Mouse (Mus musculus) intestine, embryonic 15.5 days (tissue): ENCODE measurements at regions not wholly inside any gene's neighbourhood (a gene's known extent, or its start where the extent isn't known, plus 50 kb on each side); places are given as distances from the start of the nearest gene placed in this dataset.

Experiments used
- ATAC-seq: fragments of 200-750 bp; cut with Nextera tagmentation; 2 replicates; pipeline ENCODE4 v1.8.0; 2017; ENCODE audit warnings: moderate TSS enrichment, moderate library complexity
- H3K27ac ChIP-seq: fragments of 300-500 bp; sonication (generic); 2 replicates; pipeline ENCODE4 v1.5.1; 2015; ENCODE audit warnings: mild to moderate bottlenecking, inconsistent platforms
- H3K27me3 ChIP-seq: fragments of 300-500 bp; sonication (generic); replicated peaks from 2 replicates; pipeline ENCODE4 v1.6.1; 2015; ENCODE audit warnings: inconsistent platforms
- H3K36me3 ChIP-seq: fragments of 300-500 bp; sonication (generic); 2 replicates; pipeline ENCODE4 v1.6.1; 2015; ENCODE audit warnings: inconsistent platforms
- H3K4me1 ChIP-seq: fragments of 300-500 bp; sonication (generic); replicated peaks from 2 replicates; pipeline ENCODE4 v1.6.1; 2015; ENCODE audit warnings: inconsistent platforms
- H3K4me2 ChIP-seq: fragments of 300-500 bp; sonication (generic); replicated peaks from 2 replicates; pipeline ENCODE4 v1.6.1; 2015; ENCODE audit warnings: mild to moderate bottlenecking, inconsistent platforms
- H3K4me3 ChIP-seq: fragments of 300-500 bp; sonication (generic); replicated peaks from 2 replicates; pipeline ENCODE4 v1.5.1; 2015; ENCODE audit warnings: inconsistent platforms
- H3K9ac ChIP-seq: fragments of 300-500 bp; sonication (generic); 2 replicates; pipeline ENCODE4 v1.6.1; 2015; ENCODE audit warnings: inconsistent platforms
- H3K9me3 ChIP-seq: fragments of 300-500 bp; sonication (generic); 2 replicates; pipeline ENCODE4 v1.6.1; 2016; ENCODE audit warnings: inconsistent platforms
- WGBS: fragments of 180-500 bp; shearing (Covaris S2); methylation state at CpG from one replicate; pipeline ENCODE4 v1.1.7; 2015; 5-methylcytosine and 5-hydroxymethylcytosine counted together

DNA sequence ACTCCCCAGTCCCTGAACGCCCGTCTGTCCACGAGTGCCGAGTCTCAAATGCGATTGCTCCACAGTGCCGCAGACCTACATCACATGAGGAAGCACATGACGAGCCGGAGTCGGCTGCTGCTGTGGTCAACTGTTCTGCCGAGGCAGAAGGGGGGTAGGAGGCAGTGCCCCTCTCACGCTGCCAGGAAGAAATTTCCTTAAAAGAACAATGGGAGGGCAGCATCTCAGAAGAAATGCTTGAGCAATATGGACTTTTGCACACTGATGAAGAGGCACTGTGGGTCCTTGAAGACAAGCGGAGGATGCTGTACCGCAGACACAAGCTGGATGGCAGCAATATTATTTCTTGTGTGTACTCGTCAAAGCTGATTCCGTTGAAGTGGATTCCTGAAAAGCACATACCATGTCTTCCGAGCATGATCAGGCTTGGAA is 162.6 kb downstream of the Gm11361 start:
- Histone ChIP-seq H3K27me3 (no peaks in the 10 kb centered on the region), H3K4me1 (peaks cover 26% of the 10 kb centered on the region), H3K4me3 (no peak overlapping the region), H3K9me3 (no peaks in the 10 kb centered on the region), H3K36me3 (no peaks in the 10 kb centered on the region), H3K9ac (no peak overlapping the region), H3K27ac (peak overlapping the region; percentile 17; the same call in 1 of the 2 replicates), H3K4me2 (peak overlapping the region; percentile 33; the same call in 1 of the 2 replicates)
- 63% methylated on average over 16 of the region's 16 CpGs for WGBS
- no peak for ATAC-seq

DNA sequence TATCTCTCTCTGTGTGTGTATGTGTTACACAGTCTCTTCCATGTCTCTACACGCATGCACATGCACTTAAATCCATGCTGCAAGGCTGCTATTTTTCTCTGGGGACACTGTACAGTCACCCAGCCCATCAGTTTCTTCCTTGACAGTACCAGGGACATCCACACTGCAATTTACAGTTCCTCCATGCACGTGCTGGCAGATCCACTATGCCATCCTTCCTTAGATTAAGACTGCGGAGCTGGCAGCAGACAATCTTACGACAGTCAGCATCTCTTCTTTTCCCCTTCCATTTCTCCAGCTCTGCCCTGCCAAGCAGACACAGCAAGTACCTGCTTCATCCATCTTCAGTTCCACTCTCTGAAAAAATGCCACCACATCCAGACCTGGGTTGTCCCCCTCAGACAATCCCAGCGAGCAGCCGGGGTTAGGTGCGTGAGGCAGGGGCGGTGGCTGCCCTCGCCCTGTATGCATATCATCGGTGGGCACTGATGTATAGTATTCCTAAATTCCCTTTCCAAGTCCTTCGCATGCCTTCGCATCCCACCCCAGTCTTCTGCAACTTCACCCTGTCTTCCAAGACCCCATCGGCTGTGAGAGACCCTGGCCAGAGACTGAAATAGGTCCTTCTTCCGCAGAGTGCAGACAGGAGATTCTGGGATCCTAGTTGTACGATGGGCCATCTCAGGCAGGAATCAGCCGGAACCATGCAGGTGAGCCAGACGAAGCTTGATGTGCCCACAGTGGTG is 161.8 kb downstream of the Gm11361 start:
- ATAC-seq, result no peak
- H3K4me1 ChIP-seq, result peaks cover 20% of the 10 kb centered on the region
- H3K27me3 ChIP-seq, result no peaks in the 10 kb centered on the region
- 83% methylated on average over 17 of the region's 17 CpGs for WGBS
- peak overlapping the region; percentile 96 for H3K27ac ChIP-seq
- no peak overlapping the region for H3K9ac ChIP-seq
- H3K9me3 ChIP-seq, result no peaks in the 10 kb centered on the region
- peak overlapping the region; percentile 52 for H3K4me2 ChIP-seq
- H3K36me3 ChIP-seq, result no peaks in the 10 kb centered on the region
- no peak overlapping the region for H3K4me3 ChIP-seq

DNA sequence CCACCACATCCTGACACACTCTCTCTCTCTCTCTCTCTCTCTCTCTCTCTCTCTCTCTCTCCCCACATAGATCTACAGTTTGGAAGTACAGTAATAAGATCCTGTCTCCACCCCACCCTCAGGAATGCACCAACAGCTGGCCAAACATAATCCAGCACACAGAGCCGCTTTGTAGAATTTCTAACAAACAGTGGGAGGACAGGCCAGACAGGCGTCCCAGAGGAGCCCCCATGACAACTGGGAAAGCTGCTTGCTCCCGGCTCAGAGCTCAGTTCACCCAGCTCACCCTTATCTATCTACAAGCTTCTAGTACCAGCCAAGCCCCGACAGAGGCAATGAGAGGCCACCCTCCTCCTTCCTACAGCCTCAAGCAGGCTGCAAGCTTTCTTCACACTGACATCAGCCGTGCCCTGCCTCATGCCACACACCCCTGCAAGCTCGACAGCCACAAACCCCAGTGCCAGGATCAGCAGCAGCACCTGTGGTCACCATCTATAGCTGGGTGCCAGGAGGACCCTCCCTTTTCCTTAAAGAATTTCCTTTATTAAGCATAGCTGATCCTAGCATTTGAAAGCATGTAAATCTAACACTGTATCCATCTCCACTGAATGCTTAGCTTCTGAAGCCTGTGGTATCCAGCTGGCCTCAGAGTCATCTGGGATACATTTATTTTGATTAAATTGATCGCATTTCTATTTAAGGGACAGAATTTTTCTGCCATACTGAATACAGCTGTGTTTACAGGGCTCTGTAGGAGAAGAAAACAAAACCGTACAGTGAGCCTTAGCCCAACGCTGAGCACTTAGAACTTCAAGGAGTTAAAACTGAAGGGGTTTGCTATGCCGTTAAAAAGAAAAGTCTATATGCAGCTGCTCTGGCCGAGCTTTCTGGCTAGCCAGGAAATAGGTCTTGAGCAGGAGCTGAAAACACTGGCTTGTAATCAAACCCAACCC is 160.9 kb downstream of the Gm11361 start:
- ATAC-seq, result peak; percentile 93
- Histone ChIP-seq H3K4me1 (peaks cover 20% of the 10 kb centered on the region), H3K9ac (0 out of 2 replicates have a peak overlapping the region, but pooled peaks have one; percentile 2), H3K4me2 (peak overlapping the region; percentile 52), H3K27me3 (no peaks in the 10 kb centered on the region), H3K27ac (peak overlapping the region; percentile 96), H3K36me3 (no peaks in the 10 kb centered on the region), H3K4me3 (0 out of 2 replicates have a peak overlapping the region, but pooled peaks have one; percentile 1), H3K9me3 (no peaks in the 10 kb centered on the region)
- WGBS, result 12% methylated on average over 11 of the region's 11 CpGs

- Histone ChIP-seq H3K9ac (no peak overlapping the region), H3K36me3 (no peaks in the 10 kb centered on the region), H3K27me3 (no peaks in the 10 kb centered on the region), H3K4me1 (peaks cover 20% of the 10 kb centered on the region), H3K9me3 (no peaks in the 10 kb centered on the region), H3K4me2 (peak overlapping the region; percentile 52), H3K27ac (peak overlapping the region; percentile 96), H3K4me3 (0 out of 2 replicates have a peak overlapping the region, but pooled peaks have one; percentile 1)
- ATAC-seq, result peak; percentile 68
- 9% methylated on average over 7 of the region's 7 CpGs for WGBS
These were observed 160.2 kb downstream of the Gm11361 start for GRCm38 (mm10) chr13:28417431-28417928.

GRCm38 (mm10) chr13:28416887-28417286 is 159.6 kb downstream of the Gm11361 start:
- no peak overlapping the region for H3K4me3 ChIP-seq
- H3K4me2 ChIP-seq, result peak overlapping the region; percentile 52
- peaks cover 20% of the 10 kb centered on the region for H3K4me1 ChIP-seq
- no peaks in the 10 kb centered on the region for H3K9me3 ChIP-seq
- no peaks in the 10 kb centered on the region for H3K36me3 ChIP-seq
- WGBS, result 32% methylated on average over 8 of the region's 8 CpGs
- no peak for ATAC-seq
- no peak overlapping the region for H3K9ac ChIP-seq
- H3K27me3 ChIP-seq, result no peaks in the 10 kb centered on the region
- peak overlapping the region; percentile 96 for H3K27ac ChIP-seq

DNA sequence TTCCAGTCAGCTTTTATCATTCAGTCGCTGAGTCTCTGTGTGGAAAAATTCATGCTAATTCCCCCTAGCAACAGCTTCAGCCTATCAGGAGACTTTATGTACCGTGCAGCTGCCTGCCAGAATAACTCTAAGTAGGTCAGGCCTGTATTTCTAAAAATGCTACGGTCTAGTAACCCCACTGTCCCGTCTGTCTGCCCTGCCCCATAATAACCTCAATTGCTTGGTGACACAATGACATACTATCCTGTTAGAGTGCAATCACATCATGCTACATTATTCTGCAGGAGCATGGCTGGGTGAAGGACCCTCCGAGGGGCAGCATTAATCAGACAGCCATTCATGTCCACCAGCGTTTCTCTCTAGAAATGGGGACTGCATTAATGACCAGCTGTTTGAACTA is 158.9 kb downstream of the Gm11361 start:
- Histone ChIP-seq H3K4me3 (no peak overlapping the region), H3K27me3 (no peaks in the 10 kb centered on the region), H3K9ac (no peak overlapping the region), H3K36me3 (no peaks in the 10 kb centered on the region), H3K27ac (peak overlapping the region; percentile 96), H3K9me3 (no peaks in the 10 kb centered on the region), H3K4me1 (peaks cover 20% of the 10 kb centered on the region), H3K4me2 (peak overlapping the region; percentile 52; the same call in 1 of the 2 replicates)
- 21% methylated on average over 6 of the region's 6 CpGs for WGBS
- ATAC-seq, result peak; percentile 31; the same call in 1 of the 2 replicates

DNA sequence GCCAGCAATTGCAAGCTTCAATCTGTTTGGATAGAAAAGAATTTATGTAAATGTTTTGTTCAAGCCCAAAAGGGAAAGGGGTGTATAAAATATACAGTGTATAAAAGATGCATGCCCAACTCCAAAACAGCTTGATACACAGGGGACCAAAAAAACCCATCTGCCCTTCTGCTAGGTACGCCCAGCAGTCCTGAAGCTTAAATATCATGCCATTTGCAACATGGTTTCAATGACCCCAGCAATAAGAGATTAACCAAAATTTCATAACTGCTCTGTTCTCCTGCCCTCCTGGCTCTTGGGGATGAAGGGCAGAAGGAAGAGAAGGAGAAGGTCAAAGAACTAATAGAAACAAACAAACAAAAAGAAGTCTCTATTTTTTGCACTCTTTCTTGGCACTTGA is 158.4 kb downstream of the Gm11361 start:
- Histone ChIP-seq H3K36me3 (no peaks in the 10 kb centered on the region), H3K27me3 (no peaks in the 10 kb centered on the region), H3K4me1 (peaks cover 20% of the 10 kb centered on the region), H3K4me3 (no peak overlapping the region), H3K9me3 (no peaks in the 10 kb centered on the region), H3K27ac (no peak overlapping the region), H3K4me2 (0 out of 2 replicates have a peak overlapping the region, but pooled peaks have one; percentile 52), H3K9ac (no peak overlapping the region)
- no peak for ATAC-seq
- 66% methylated on average over 1 of the region's 1 CpGs for whole genome bisulfite sequencing

DNA sequence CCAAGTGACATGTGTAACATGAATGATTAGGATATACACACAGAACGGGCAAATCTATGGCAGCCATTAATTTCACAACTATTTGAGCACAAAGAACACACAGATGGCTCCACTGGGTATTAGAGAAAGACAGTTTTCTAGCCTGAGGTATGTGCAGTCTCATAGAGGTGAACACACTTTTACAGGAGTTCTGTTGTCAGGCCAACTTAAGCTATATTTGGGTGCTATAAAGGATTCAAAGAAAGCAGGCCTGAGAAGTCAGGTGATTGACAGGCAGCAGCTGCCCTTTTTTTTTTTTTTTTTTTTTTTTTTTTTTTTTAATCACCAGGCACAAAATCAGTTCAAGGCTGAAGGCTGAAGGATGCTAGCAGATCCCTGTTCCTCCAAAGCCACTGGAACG is 153.0 kb downstream of the Gm11361 start:
- Histone ChIP-seq H3K9me3 (no peaks in the 10 kb centered on the region), H3K4me2 (no peak overlapping the region), H3K36me3 (no peaks in the 10 kb centered on the region), H3K4me3 (no peak overlapping the region), H3K27me3 (no peaks in the 10 kb centered on the region), H3K9ac (no peak overlapping the region), H3K4me1 (no peaks in the 10 kb centered on the region), H3K27ac (no peak overlapping the region)
- ATAC-seq, result no peak
- whole genome bisulfite sequencing, result 69% methylated on average over 2 of the region's 2 CpGs

- Histone ChIP-seq H3K9me3 (no peaks in the 10 kb centered on the region), H3K27me3 (no peaks in the 10 kb centered on the region), H3K4me3 (no peak overlapping the region), H3K9ac (no peak overlapping the region), H3K4me1 (no peaks in the 10 kb centered on the region), H3K36me3 (no peaks in the 10 kb centered on the region), H3K4me2 (no peak overlapping the region), H3K27ac (no peak overlapping the region)
- no peak for ATAC-seq
- 70% methylated on average over 1 of the region's 1 CpGs for WGBS
These were observed 152.2 kb downstream of the Gm11361 start for GRCm38 (mm10) chr13:28409609-28409902.

DNA sequence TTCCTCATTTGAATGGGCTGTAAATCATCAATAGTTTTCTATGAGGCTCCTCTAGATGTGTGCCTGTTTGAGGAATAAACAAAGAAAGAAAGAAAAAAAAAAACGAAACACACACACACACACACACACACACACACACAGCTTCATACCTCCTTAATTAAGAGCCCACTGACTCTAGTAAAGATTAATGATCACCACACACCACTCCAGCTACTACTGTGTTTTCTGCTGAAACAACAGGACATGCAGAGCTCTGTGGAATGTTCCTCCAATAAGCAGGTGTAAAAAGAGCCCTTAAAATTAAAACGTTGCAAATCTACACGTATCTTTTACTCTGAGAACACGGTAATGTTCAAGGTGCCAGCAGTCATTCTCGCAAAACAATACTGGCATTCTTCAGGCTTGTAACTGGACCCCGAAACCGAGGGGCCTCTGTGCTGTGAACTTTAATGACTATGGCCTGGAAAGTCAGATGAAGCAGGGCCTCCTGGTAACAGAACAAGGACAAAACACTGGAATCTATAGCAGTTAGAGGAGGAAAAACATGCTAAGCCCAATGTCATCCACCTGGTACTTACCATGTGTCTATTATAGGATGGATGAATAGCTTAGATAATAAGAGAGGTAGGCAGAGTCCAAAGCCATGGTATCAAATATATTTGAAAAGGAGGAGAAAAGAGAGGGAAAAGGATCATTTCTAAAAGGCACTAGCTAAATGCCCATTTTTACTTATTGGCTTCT is 151.7 kb downstream of the Gm11361 start:
- H3K36me3 ChIP-seq, result no peaks in the 10 kb centered on the region
- WGBS, result 42% methylated on average over 7 of the region's 7 CpGs
- no peaks in the 10 kb centered on the region for H3K4me1 ChIP-seq
- H3K4me3 ChIP-seq, result no peak overlapping the region
- H3K4me2 ChIP-seq, result no peak overlapping the region
- ATAC-seq, result no peak
- no peaks in the 10 kb centered on the region for H3K9me3 ChIP-seq
- no peak overlapping the region for H3K27ac ChIP-seq
- H3K27me3 ChIP-seq, result no peaks in the 10 kb centered on the region
- H3K9ac ChIP-seq, result no peak overlapping the region

- no peak overlapping the region for H3K27ac ChIP-seq
- H3K9ac ChIP-seq, result no peak overlapping the region
- ATAC-seq, result 0 out of 2 replicates have a peak, but pooled peaks have one; percentile 34
- H3K27me3 ChIP-seq, result no peaks in the 10 kb centered on the region
- H3K36me3 ChIP-seq, result no peaks in the 10 kb centered on the region
- 0 out of 2 replicates have a peak overlapping the region, but pooled peaks have one; percentile 2 for H3K4me2 ChIP-seq
- no peaks in the 10 kb centered on the region for H3K9me3 ChIP-seq
- no peak overlapping the region for H3K4me3 ChIP-seq
- H3K4me1 ChIP-seq, result no peaks in the 10 kb centered on the region; the same call in 1 of the 2 replicates
- 18% methylated on average over 7 of the region's 7 CpGs for WGBS
These were observed 143.1 kb downstream of the Gm11361 start for GRCm38 (mm10) chr13:28400459-28400858.
